Mouse (Mus musculus): ENCODE results near the gene P2ry6. TPM values are rescaled to one million over a fixed set of nuclear protein-coding genes. Genes with fewer than 3 reads are reported as not detected.

P2ry6 gene
- total RNA-seq, 1 experiment = 0.45 TPM

DNA sequence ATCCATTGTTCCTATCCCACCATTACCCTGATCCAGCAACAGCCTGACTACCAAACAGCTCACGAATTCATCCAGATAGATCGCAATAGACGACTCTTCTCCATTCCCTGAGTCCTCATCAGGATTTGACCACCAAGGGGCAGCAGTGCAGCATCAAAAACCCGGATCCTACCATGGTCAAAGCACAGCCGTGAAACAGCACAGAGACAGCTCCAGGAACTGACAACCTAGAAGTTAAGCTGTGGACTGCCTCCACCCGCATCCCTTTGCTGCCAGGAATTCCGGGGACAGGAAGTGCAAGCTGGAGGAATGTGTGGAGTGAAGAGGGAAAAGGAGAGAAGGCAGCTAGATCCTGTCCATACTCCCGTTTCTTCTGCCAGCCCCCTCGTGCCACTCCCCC lies 13.6 kb upstream of the P2ry6 start:
- H3K36me3 ChIP-seq (ENCODE audit: control insufficient read depth, insufficient read depth, low read length, poor library complexity, severe bottlenecking) = no peaks in the 10 kb centered on the region
- TF ChIP-seq ZC3H11A (IDR thresholded peaks at IDR 0.05; ENCODE audit: borderline replicate concordance, low read depth, low read length) = peak; percentile 52; the same call in 1 of the 2 replicates
- no peak for TF ChIP-seq HCFC1 (IDR thresholded peaks at IDR 0.05; ENCODE audit: borderline replicate concordance, insufficient read depth, low read length)
- no peak overlapping the region for H3K4me3 ChIP-seq (ENCODE audit: insufficient read depth in 1 of 2, low read depth in 1 of 2, low read length in 2 of 2, poor library complexity in 1 of 2, severe bottlenecking in 1 of 2)
- H3K27ac ChIP-seq (ENCODE audit: insufficient read depth, low read depth, low read length, poor library complexity, severe bottlenecking) = no peak overlapping the region
- DNase-seq (ENCODE audit: low read depth, low spot score) = peak; percentile 33
- no peaks in the 10 kb centered on the region for H3K9me3 ChIP-seq (ENCODE audit: control insufficient read depth, insufficient read depth, low read depth, low read length)
- peaks cover 0 to 15% of the 10 kb centered on the region in 2 experiments; a peak in 2 of 4 replicates for H3K4me1 ChIP-seq (ENCODE audit: control insufficient read depth in 2 of 2, insufficient read depth in 2 of 2, low read length in 2 of 2, poor library complexity in 1 of 2)
- no peak overlapping the region for H3K9ac ChIP-seq (ENCODE audit: insufficient read depth, low read depth, low read length, poor library complexity, severe bottlenecking)
- in situ Hi-C loops (cut with MboI; ENCODE audit: low sequenced_read_pairs in 2 of 2, unreplicated experiment in 2 of 2) = no loop called here

DNA sequence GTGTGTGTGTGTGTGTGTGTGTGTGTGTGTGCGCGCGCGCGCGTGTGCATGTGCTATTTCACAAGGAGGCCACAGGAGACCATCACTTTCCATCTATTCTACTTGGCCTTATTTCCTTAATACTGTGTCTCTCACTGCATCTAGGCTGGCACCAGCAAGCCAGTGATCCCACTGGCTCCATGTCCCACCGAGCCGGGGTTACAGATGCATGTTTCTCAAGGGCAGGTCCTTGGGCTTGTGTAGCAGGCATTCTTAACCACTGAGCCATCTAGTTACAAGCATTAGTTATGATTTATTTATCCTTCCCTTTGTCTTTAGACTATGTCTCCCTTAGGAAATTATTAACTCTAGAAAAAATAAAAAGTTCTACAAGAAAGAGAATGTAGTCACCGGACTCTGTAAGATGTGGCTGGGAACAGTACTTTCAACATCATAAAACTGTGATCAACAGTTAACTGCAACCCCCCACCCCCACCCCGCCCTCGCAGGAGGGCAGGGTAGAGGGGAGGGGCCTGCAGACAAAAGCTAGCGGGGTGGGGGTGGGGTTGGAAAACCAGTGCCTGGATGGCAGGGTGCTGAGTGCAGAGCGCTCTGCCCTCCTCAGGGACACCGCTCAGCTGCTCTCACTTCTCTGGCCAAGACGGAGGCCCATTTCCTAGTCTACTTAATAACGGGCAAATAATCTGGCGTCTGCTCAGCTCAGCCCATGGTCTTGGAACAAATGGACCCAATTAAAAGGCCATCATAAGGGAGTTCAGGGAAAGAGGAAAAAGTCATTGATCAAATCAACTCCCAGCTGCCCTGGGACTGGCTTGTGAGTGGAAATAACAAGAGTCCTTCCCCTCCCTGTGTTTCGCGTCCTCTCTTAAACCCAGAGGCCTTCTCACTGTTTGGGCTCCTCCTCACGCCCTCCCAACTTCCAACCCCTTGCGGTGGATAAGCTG lies 10.3 kb upstream of the P2ry6 start:
- Histone ChIP-seq H3K9me3 (ENCODE audit: control insufficient read depth, insufficient read depth, low read depth, low read length) (no peaks in the 10 kb centered on the region), H3K27ac (ENCODE audit: insufficient read depth, low read depth, low read length, poor library complexity, severe bottlenecking) (peak overlapping the region; percentile 69), H3K4me1 (ENCODE audit: control insufficient read depth in 2 of 2, insufficient read depth in 2 of 2, low read length in 2 of 2, poor library complexity in 1 of 2) (peaks cover 0 to 12% of the 10 kb centered on the region in 2 experiments; a peak in 2 of 4 replicates), H3K4me3 (ENCODE audit: insufficient read depth in 1 of 2, low read depth in 1 of 2, low read length in 2 of 2, poor library complexity in 1 of 2, severe bottlenecking in 1 of 2) (peak overlapping the region in 1 of 2 experiments; percentile 44; a peak in 2 of 4 replicates), H3K36me3 (ENCODE audit: control insufficient read depth, insufficient read depth, low read length, poor library complexity, severe bottlenecking) (no peaks in the 10 kb centered on the region), H3K9ac (ENCODE audit: insufficient read depth, low read depth, low read length, poor library complexity, severe bottlenecking) (peak overlapping the region; percentile 73)
- no peak for DNase-seq (ENCODE audit: low read depth, low spot score)
- in situ Hi-C loops (cut with MboI; ENCODE audit: low sequenced_read_pairs in 2 of 2, unreplicated experiment in 2 of 2) = no loop called here
- TF ChIP-seq HCFC1 (IDR thresholded peaks at IDR 0.05; ENCODE audit: borderline replicate concordance, insufficient read depth, low read length) (no peak), MAFK (IDR thresholded peaks at IDR 0.05; ENCODE audit: insufficient read depth, low read depth, low read length) (no peak)

DNA sequence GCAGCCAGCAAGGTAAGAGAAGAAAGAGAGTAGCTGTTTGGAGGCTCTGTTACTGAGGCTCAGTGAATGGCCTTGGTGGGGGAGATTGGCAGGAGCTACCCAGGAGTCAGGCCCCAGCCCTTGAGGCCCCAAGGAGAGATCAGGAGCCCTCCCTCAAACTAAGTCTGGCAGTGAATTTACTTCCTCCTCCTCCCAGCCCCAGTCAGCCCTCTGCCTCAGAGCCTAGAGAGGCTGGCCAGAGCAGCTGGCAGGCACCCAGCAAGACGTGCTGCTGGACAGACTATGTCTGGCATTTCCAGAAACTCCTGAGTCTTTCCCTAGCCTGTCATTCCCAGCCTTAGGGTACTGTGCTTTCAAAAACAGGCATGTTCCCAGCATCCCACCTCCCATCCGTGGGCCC lies 4.7 kb upstream of the P2ry6 start:
- H3K36me3 ChIP-seq (ENCODE audit: control insufficient read depth, insufficient read depth, low read length, poor library complexity, severe bottlenecking) = no peaks in the 10 kb centered on the region
- H3K4me3 ChIP-seq (ENCODE audit: insufficient read depth in 1 of 2, low read depth in 1 of 2, low read length in 2 of 2, poor library complexity in 1 of 2, severe bottlenecking in 1 of 2) = no peak overlapping the region
- in situ Hi-C loops (cut with MboI; ENCODE audit: low sequenced_read_pairs in 2 of 2, unreplicated experiment in 2 of 2) = no loop called here
- no peak for DNase-seq (ENCODE audit: low read depth, low spot score)
- no peaks in the 10 kb centered on the region for H3K9me3 ChIP-seq (ENCODE audit: control insufficient read depth, insufficient read depth, low read depth, low read length)
- H3K9ac ChIP-seq (ENCODE audit: insufficient read depth, low read depth, low read length, poor library complexity, severe bottlenecking) = no peak overlapping the region
- no peak overlapping the region for H3K27ac ChIP-seq (ENCODE audit: insufficient read depth, low read depth, low read length, poor library complexity, severe bottlenecking)
- no peaks in the 10 kb centered on the region for H3K4me1 ChIP-seq (ENCODE audit: control insufficient read depth in 2 of 2, insufficient read depth in 2 of 2, low read length in 2 of 2, poor library complexity in 1 of 2)
- TF ChIP-seq ZNF384 (IDR thresholded peaks at IDR 0.05; ENCODE audit: low read depth, low read length) = no peak
- no peak for TF ChIP-seq HCFC1 (IDR thresholded peaks at IDR 0.05; ENCODE audit: borderline replicate concordance, insufficient read depth, low read length)
- TF ChIP-seq ZC3H11A (IDR thresholded peaks at IDR 0.05; ENCODE audit: borderline replicate concordance, low read depth, low read length) = no peak
- TF ChIP-seq MAFK (IDR thresholded peaks at IDR 0.05; ENCODE audit: insufficient read depth, low read depth, low read length) = no peak
- no peak for TF ChIP-seq CHD2 (IDR thresholded peaks at IDR 0.05; ENCODE audit: low read depth, low read length)

DNA sequence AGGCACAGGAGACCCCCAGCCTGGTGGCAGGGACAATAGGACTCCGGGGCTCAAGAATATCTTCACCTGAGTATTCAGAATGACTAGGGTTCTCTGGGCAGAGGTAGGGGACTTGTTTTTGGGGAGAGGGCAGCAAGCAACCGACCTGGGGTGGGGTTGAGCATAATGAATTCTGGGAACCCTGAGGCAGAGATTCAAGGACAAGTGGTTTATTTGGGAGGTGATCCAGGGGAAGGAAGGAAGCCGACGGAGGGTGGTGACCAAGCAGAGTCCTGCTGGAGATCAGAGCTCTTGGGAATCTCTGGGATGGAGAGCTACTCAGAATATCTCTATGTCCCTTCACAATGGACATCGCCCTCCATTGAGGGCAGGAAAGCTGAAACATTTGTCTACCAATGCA lies 3.7 kb upstream of the P2ry6 start:
- no peak for DNase-seq (ENCODE audit: low read depth, low spot score)
- Histone ChIP-seq H3K9ac (ENCODE audit: insufficient read depth, low read depth, low read length, poor library complexity, severe bottlenecking) (no peak overlapping the region), H3K4me1 (ENCODE audit: control insufficient read depth in 2 of 2, insufficient read depth in 2 of 2, low read length in 2 of 2, poor library complexity in 1 of 2) (no peaks in the 10 kb centered on the region), H3K4me3 (ENCODE audit: insufficient read depth in 1 of 2, low read depth in 1 of 2, low read length in 2 of 2, poor library complexity in 1 of 2, severe bottlenecking in 1 of 2) (no peak overlapping the region), H3K27ac (ENCODE audit: insufficient read depth, low read depth, low read length, poor library complexity, severe bottlenecking) (no peak overlapping the region), H3K36me3 (ENCODE audit: control insufficient read depth, insufficient read depth, low read length, poor library complexity, severe bottlenecking) (no peaks in the 10 kb centered on the region), H3K9me3 (ENCODE audit: control insufficient read depth, insufficient read depth, low read depth, low read length) (no peaks in the 10 kb centered on the region)
- TF ChIP-seq MAFK (IDR thresholded peaks at IDR 0.05; ENCODE audit: insufficient read depth, low read depth, low read length) (no peak), ZNF384 (IDR thresholded peaks at IDR 0.05; ENCODE audit: low read depth, low read length) (no peak), ZC3H11A (IDR thresholded peaks at IDR 0.05; ENCODE audit: borderline replicate concordance, low read depth, low read length) (no peak), CHD2 (IDR thresholded peaks at IDR 0.05; ENCODE audit: low read depth, low read length) (no peak), HCFC1 (IDR thresholded peaks at IDR 0.05; ENCODE audit: borderline replicate concordance, insufficient read depth, low read length) (no peak)
- in situ Hi-C loops (cut with MboI; ENCODE audit: low sequenced_read_pairs in 2 of 2, unreplicated experiment in 2 of 2) = no loop called here

All from ES-E14 (cell line).